Mouse (Mus musculus) embryonic facial prominence, embryonic 11.5 days (tissue): ENCODE measurements around the gene Coil. TPM values are rescaled to one million over a fixed set of nuclear protein-coding genes. Genes with fewer than 3 reads are reported as not detected.

Experiments used
- ATAC-seq: fragments of 200-750 bp; cut with Nextera tagmentation; replicated peaks from 2 replicates; pipeline ENCODE4 v1.8.0; 2017; ENCODE audit warnings: low read depth; ENCODE audit not compliant: insufficient number of reproducible peaks, low FRiP score, low TSS enrichment
- DNase-seq: peaks from one replicate; pipeline ENCODE4 v3.0.0-alpha.2; 2015; ENCODE audit warnings: low spot score
- H3K27ac ChIP-seq: fragments of 300-500 bp; sonication (generic); replicated peaks from 2 replicates; pipeline ENCODE4 v1.5.1; 2014; ENCODE audit warnings: mild to moderate bottlenecking, low read depth, low read length, control low read depth
- H3K27me3 ChIP-seq: fragments of 300-500 bp; sonication (generic); 2 replicates; pipeline ENCODE4 v1.6.1; 2014; ENCODE audit warnings: mild to moderate bottlenecking, low read length, moderate library complexity, mixed read lengths; ENCODE audit not compliant: control insufficient read depth, insufficient read depth
- H3K36me3 ChIP-seq: fragments of 300-500 bp; sonication (generic); replicated peaks from 2 replicates; pipeline ENCODE4 v1.6.1; 2014; ENCODE audit warnings: low read depth, mild to moderate bottlenecking, low read length, moderate library complexity, mixed read lengths; ENCODE audit not compliant: control insufficient read depth, insufficient read depth
- H3K4me1 ChIP-seq: fragments of 300-500 bp; sonication (generic); 2 replicates; pipeline ENCODE4 v1.6.1; 2014; ENCODE audit warnings: low read length, mixed read lengths; ENCODE audit not compliant: control insufficient read depth, insufficient read depth
- H3K4me2 ChIP-seq: fragments of 300-500 bp; sonication (generic); 2 replicates; pipeline ENCODE4 v1.6.1; 2014; ENCODE audit warnings: low read depth, mild to moderate bottlenecking, control low read depth, low read length, moderate library complexity
- H3K4me3 ChIP-seq: fragments of 300-500 bp; sonication (generic); 2 replicates; pipeline ENCODE4 v1.5.1; 2014; ENCODE audit warnings: low read depth, low read length, control low read depth
- H3K9ac ChIP-seq: fragments of 300-500 bp; sonication (generic); replicated peaks from 2 replicates; pipeline ENCODE4 v1.6.1; 2014; ENCODE audit warnings: mild to moderate bottlenecking, control low read depth, low read length
- H3K9me3 ChIP-seq: fragments of 300-500 bp; sonication (generic); replicated peaks from 2 replicates; pipeline ENCODE4 v1.6.1; 2016; ENCODE audit warnings: mild to moderate bottlenecking, low read length, inconsistent platforms, mixed read lengths; ENCODE audit not compliant: control insufficient read depth
- WGBS: fragments of 180-500 bp; shearing (Covaris S2); extraction: QIAGEN DNeasy Blood & Tissue Kit; methylation state at CpG from one replicate; pipeline ENCODE4 v1.1.7; 2014; 5-methylcytosine and 5-hydroxymethylcytosine counted together
- polyA plus RNA-seq: library from polyadenylated mRNA; unstranded; fragments of >200 nt; fragmentation: Nextera tagmentation; extraction: Ambion mirVana; gene quantifications from 2 replicates; pipeline ENCODE4 v1.2.1, GENCODE M21; 2014

Gene Coil
- polyA plus RNA-seq, 1 experiment from 2014 or later: 22.2 TPM

- Histone ChIP-seq H3K27me3 (no peaks in the 10 kb centered on the region), H3K9me3 (no peaks in the 10 kb centered on the region), H3K9ac (no peak overlapping the region), H3K4me2 (no peak overlapping the region), H3K4me1 (no peaks in the 10 kb centered on the region), H3K4me3 (no peak overlapping the region), H3K27ac (no peak overlapping the region), H3K36me3 (no peaks in the 10 kb centered on the region)
- DNase-seq (no peak), ATAC-seq (no peak)
- 82% methylated on average over 3 of the region's 3 CpGs for WGBS
Observed at GRCm38 (mm10) chr11:89025603-89026002, 55.6 kb downstream of the Coil start.

GRCm38 (mm10) chr11:89026117-89026516 is 56.1 kb downstream of the Coil start:
- no peak overlapping the region for H3K9ac ChIP-seq
- no peak for DNase-seq
- no peaks in the 10 kb centered on the region for H3K36me3 ChIP-seq
- H3K27me3 ChIP-seq: no peaks in the 10 kb centered on the region
- ATAC-seq: no peak
- no peak overlapping the region for H3K4me2 ChIP-seq
- 89% methylated on average over 3 of the region's 3 CpGs for WGBS
- H3K27ac ChIP-seq: no peak overlapping the region
- H3K9me3 ChIP-seq: no peaks in the 10 kb centered on the region
- no peaks in the 10 kb centered on the region for H3K4me1 ChIP-seq
- H3K4me3 ChIP-seq: no peak overlapping the region

DNA sequence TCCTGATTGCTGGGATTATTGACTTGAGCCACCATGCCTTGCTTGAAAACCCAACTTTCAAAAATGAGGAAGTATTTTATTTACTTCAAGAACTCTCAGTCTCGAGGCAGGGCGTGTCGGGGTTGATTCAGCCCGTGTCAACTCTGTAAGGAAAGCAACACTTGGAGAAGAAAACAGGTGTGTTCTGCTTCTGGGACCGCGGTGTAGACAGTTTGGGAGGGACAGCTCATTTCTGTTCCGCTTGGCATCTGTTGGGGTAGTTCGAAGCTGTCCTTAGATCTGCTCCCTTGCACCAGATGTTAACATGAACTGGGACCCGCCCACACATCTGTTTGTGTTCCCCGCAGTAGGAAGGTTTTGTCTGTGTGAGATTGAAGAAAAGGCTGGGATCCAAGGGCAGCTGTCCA is 57.9 kb downstream of the Coil start:
- 82% methylated on average over 10 of the region's 10 CpGs for WGBS
- Histone ChIP-seq H3K9me3 (no peaks in the 10 kb centered on the region), H3K36me3 (no peaks in the 10 kb centered on the region), H3K9ac (no peak overlapping the region), H3K4me2 (no peak overlapping the region), H3K4me3 (no peak overlapping the region), H3K27ac (no peak overlapping the region), H3K27me3 (no peaks in the 10 kb centered on the region), H3K4me1 (no peaks in the 10 kb centered on the region)
- no peak for DNase-seq
- no peak for ATAC-seq

GRCm38 (mm10) chr11:89028871-89029405 is 58.9 kb downstream of the Coil start:
- no peaks in the 10 kb centered on the region for H3K36me3 ChIP-seq
- H3K4me1 ChIP-seq: no peaks in the 10 kb centered on the region
- no peak overlapping the region for H3K4me2 ChIP-seq
- no peak overlapping the region for H3K9ac ChIP-seq
- H3K27me3 ChIP-seq: no peaks in the 10 kb centered on the region
- H3K9me3 ChIP-seq: no peaks in the 10 kb centered on the region
- no peak overlapping the region for H3K4me3 ChIP-seq
- no peak overlapping the region for H3K27ac ChIP-seq
- DNase-seq (no peak), ATAC-seq (no peak)
- 50% methylated on average over 10 of the region's 10 CpGs for WGBS

- no peaks in the 10 kb centered on the region for H3K9me3 ChIP-seq
- H3K27ac ChIP-seq: no peak overlapping the region
- no peak overlapping the region for H3K9ac ChIP-seq
- no peak for DNase-seq
- 79% methylated on average over 6 of the region's 6 CpGs for WGBS
- H3K36me3 ChIP-seq: no peaks in the 10 kb centered on the region
- no peak for ATAC-seq
- H3K4me1 ChIP-seq: no peaks in the 10 kb centered on the region
- H3K4me2 ChIP-seq: no peak overlapping the region
- H3K27me3 ChIP-seq: no peaks in the 10 kb centered on the region
- no peak overlapping the region for H3K4me3 ChIP-seq
Observed at GRCm38 (mm10) chr11:89030552-89030951, 60.5 kb downstream of the Coil start.

DNA sequence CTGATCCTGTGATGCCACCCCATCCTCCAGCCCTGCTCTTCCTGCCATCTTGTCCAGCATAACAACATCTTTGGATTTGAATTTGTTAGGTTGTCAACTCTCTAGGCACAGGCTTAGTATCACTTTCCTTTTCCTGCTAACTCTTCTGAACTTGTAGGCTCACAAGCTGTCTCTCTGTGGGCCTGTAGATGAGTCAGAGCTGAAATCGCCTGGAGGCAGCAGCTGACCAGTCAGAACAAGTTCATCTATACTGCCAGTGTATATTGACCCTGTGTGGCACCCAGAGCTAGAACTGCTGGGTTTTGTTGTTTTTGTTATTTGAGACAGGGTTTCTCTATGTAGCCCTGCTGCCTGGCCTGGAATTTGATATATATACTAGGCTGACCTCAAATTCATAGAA is 61.1 kb downstream of the Coil start:
- Histone ChIP-seq H3K4me2 (no peak overlapping the region), H3K27me3 (no peaks in the 10 kb centered on the region), H3K4me3 (no peak overlapping the region), H3K36me3 (no peaks in the 10 kb centered on the region), H3K9me3 (no peaks in the 10 kb centered on the region), H3K27ac (no peak overlapping the region), H3K4me1 (no peaks in the 10 kb centered on the region), H3K9ac (no peak overlapping the region)
- DNase-seq: no peak
- no peak for ATAC-seq
- whole genome bisulfite sequencing: 39% methylated on average over 1 of the region's 1 CpGs

GRCm38 (mm10) chr11:89034592-89034991 is 64.5 kb downstream of the Coil start:
- no peak overlapping the region for H3K27ac ChIP-seq
- no peak overlapping the region for H3K4me3 ChIP-seq
- H3K4me2 ChIP-seq: no peak overlapping the region
- no peaks in the 10 kb centered on the region for H3K27me3 ChIP-seq
- DNase-seq (no peak), ATAC-seq (no peak)
- no peaks in the 10 kb centered on the region for H3K9me3 ChIP-seq
- H3K36me3 ChIP-seq: no peaks in the 10 kb centered on the region
- no peak overlapping the region for H3K9ac ChIP-seq
- no peaks in the 10 kb centered on the region for H3K4me1 ChIP-seq

DNA sequence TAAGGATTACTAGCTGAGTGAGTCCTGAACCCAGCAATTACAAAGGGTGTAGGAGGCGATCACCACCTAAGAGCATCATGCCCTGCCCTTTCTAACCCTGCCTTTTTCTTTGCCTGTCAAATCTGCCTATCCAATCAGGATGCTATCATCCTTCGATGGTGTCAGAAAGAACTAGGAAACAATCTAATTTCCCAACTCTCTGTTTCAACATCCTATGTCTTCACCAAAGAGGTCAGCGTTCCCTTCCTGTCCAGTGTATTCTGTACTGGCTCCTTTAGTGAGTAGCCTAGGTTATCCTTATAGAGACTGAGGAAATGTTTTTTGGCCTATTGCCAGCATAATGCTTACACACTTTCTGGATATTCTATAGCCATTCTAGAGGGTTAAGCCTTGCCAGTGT is 65.5 kb downstream of the Coil start:
- Histone ChIP-seq H3K27me3 (no peaks in the 10 kb centered on the region), H3K4me3 (no peak overlapping the region), H3K27ac (no peak overlapping the region), H3K4me1 (no peaks in the 10 kb centered on the region), H3K9ac (no peak overlapping the region), H3K9me3 (no peaks in the 10 kb centered on the region), H3K4me2 (no peak overlapping the region), H3K36me3 (0 out of 2 replicates have a peak, but pooled peaks cover 2% of the 10 kb centered on the region)
- WGBS: 71% methylated on average over 3 of the region's 3 CpGs
- DNase-seq: no peak
- no peak for ATAC-seq
